Mouse (Mus musculus): ENCODE data around the gene Osgep. TPM values are rescaled to one million over a fixed set of nuclear protein-coding genes. Genes with fewer than 3 reads are reported as not detected.
"Not testable (repeated sequence)": the region's sequence is repeated elsewhere in the genome, so short reads cannot be mapped to it uniquely, and the experiment has no call there.

Osgep gene
- polyA plus RNA-seq, 1 experiment from 2014 or later = 54.3 TPM

GRCm38 (mm10) chr14:50875175-50875574 is 49.5 kb downstream of the Osgep start:
- DNase-seq (ENCODE audit: low read depth, low spot score) = no peak
- CTCF ChIA-PET = interaction anchor here (2.4 kb wide), 1 partner anchor 10 kb away, joined by 9 read pairs; no protein-coding TSS in a partner anchor
- in situ Hi-C loops (cut with MboI; ENCODE audit: low pct_unique_long_range_greater_than_20kb) = no loop called here
- ATAC-seq = no peak
- POLR2A ChIA-PET = no interaction called here
- TF ChIP-seq CTCF (IDR thresholded peaks at IDR 0.05) = no peak
- H3K27me3 ChIP-seq = no peaks in the 10 kb centered on the region

GRCm38 (mm10) chr14:50871284-50871683 is 53.4 kb downstream of the Osgep start:
- CTCF ChIA-PET = no interaction called here
- H3K27me3 ChIP-seq = no peaks in the 10 kb centered on the region
- TF ChIP-seq CTCF (IDR thresholded peaks at IDR 0.05) = peak; percentile 8
- POLR2A ChIA-PET = no interaction called here
- in situ Hi-C loops (cut with MboI; ENCODE audit: low pct_unique_long_range_greater_than_20kb) = no loop called here
- ATAC-seq = no peak
- DNase-seq (ENCODE audit: low read depth, low spot score) = no peak

- in situ Hi-C loops (cut with MboI; ENCODE audit: low pct_unique_long_range_greater_than_20kb) = no loop called here
- ATAC-seq = peak; percentile 13
- CTCF ChIA-PET = no interaction called here
Measured at GRCm38 (mm10) chr14:50870805-50871143, 53.9 kb downstream of the Osgep start.

GRCm38 (mm10) chr14:50869889-50870804 is 54.5 kb downstream of the Osgep start, which contains the start of gene Tep1:
Gene Tep1 (minus strand): TSS chr14:50870560.
- no peak for TF ChIP-seq CTCF (IDR thresholded peaks at IDR 0.05)
- H3K27me3 ChIP-seq = no peaks in the 10 kb centered on the region
- CTCF ChIA-PET = no interaction called here
- POLR2A ChIA-PET = interaction anchor here (0.7 kb wide), 2 partner anchors 26 to 44 kb away, joined by 3 read pairs; no protein-coding TSS in a partner anchor
- peak; percentile 86 for ATAC-seq
- in situ Hi-C loops (cut with MboI; ENCODE audit: low pct_unique_long_range_greater_than_20kb) = no loop called here
- peak; percentile 30 for DNase-seq (ENCODE audit: low read depth, low spot score)

More at GRCm38 (mm10) chr14:50870805-50871143, 53.9 kb downstream of the Osgep start:
- no peak for DNase-seq (ENCODE audit: low read depth, low spot score)
- H3K27me3 ChIP-seq = no peaks in the 10 kb centered on the region
- POLR2A ChIA-PET = interaction anchor here (0.7 kb wide), 1 partner anchor 25 kb away, joined by 3 read pairs; no protein-coding TSS in a partner anchor
- TF ChIP-seq CTCF (IDR thresholded peaks at IDR 0.05) = no peak

- POLR2A ChIA-PET = no interaction called here
- no peaks in the 10 kb centered on the region for H3K27me3 ChIP-seq
- no peak for DNase-seq (ENCODE audit: low read depth, low spot score)
- no peak for ATAC-seq
- CTCF ChIA-PET = no interaction called here
- in situ Hi-C loops (cut with MboI; ENCODE audit: low pct_unique_long_range_greater_than_20kb) = no loop called here
- TF ChIP-seq CTCF (IDR thresholded peaks at IDR 0.05) = no peak
Measured at GRCm38 (mm10) chr14:50868656-50869055, 56.0 kb downstream of the Osgep start.

GRCm38 (mm10) chr14:50868211-50868610 is 56.5 kb downstream of the Osgep start:
- POLR2A ChIA-PET = no interaction called here
- ATAC-seq = no peak

GRCm38 (mm10) chr14:50866966-50867365 is 57.7 kb downstream of the Osgep start:
- in situ Hi-C loops (cut with MboI; ENCODE audit: low pct_unique_long_range_greater_than_20kb) = no loop called here
- no peak for ATAC-seq
- ChIA-PET CTCF (no interaction called here), POLR2A (no interaction called here)
- no peaks in the 10 kb centered on the region for H3K27me3 ChIP-seq
- DNase-seq (ENCODE audit: low read depth, low spot score) = no peak
- no peak for TF ChIP-seq CTCF (IDR thresholded peaks at IDR 0.05)

More at GRCm38 (mm10) chr14:50868211-50868610, 56.5 kb downstream of the Osgep start:
- no peak for TF ChIP-seq CTCF (IDR thresholded peaks at IDR 0.05)
- in situ Hi-C loops (cut with MboI; ENCODE audit: low pct_unique_long_range_greater_than_20kb) = no loop called here
- CTCF ChIA-PET = no interaction called here
- DNase-seq (ENCODE audit: low read depth, low spot score) = no peak
- no peaks in the 10 kb centered on the region for H3K27me3 ChIP-seq

- DNase-seq (ENCODE audit: low read depth, low spot score); CTCF ChIA-PET; H3K27me3 ChIP-seq; ATAC-seq; in situ Hi-C loops (cut with MboI; ENCODE audit: low pct_unique_long_range_greater_than_20kb): not testable (repeated sequence)
- POLR2A ChIA-PET = interaction anchor here (0.6 kb wide), 1 partner anchor 24 kb away, joined by 5 read pairs; no protein-coding TSS in a partner anchor
Measured at GRCm38 (mm10) chr14:50865005-50865404, 59.7 kb downstream of the Osgep start.

- DNase-seq (ENCODE audit: low read depth, low spot score) (no peak), ATAC-seq (no peak)
- TF ChIP-seq CTCF (IDR thresholded peaks at IDR 0.05) = no peak
- H3K27me3 ChIP-seq = no peaks in the 10 kb centered on the region
- in situ Hi-C loops (cut with MboI; ENCODE audit: low pct_unique_long_range_greater_than_20kb) = no loop called here
- CTCF ChIA-PET = no interaction called here
- POLR2A ChIA-PET = no interaction called here
Measured at GRCm38 (mm10) chr14:50862641-50863040, 62.1 kb downstream of the Osgep start.

Other genes starting within 250 kb of the Osgep start
- gene Olfr747, start 231.7 kb downstream of the Osgep start, polyA plus RNA-seq (2021) = not detected
- gene Olfr748, start 217.5 kb downstream of the Osgep start, polyA plus RNA-seq (2021) = not detected
- not detected for gene Olfr749, start 179.8 kb downstream of the Osgep start, polyA plus RNA-seq (2021)
- 62.0 TPM for gene Ttc5, start 139.4 kb downstream of the Osgep start, polyA plus RNA-seq (2021)
- gene Ccnb1ip1, start 117.2 kb downstream of the Osgep start, polyA plus RNA-seq (2021) = 0.04 TPM
- 28.0 TPM for gene Parp2, start 117.1 kb downstream of the Osgep start, polyA plus RNA-seq (2021)
- 19.6 TPM for gene Tep1, start 54.3 kb downstream of the Osgep start, polyA plus RNA-seq (2021)
- 0.44 TPM for gene Klhl33, start 27.4 kb downstream of the Osgep start, polyA plus RNA-seq (2021)
- gene Apex1, start 75 bp upstream of the Osgep start, polyA plus RNA-seq (2021) = 115 TPM
- gene Pip4p1, start 6.0 kb upstream of the Osgep start, polyA plus RNA-seq (2021) = 71.0 TPM
- gene Pnp, start 6.2 kb upstream of the Osgep start, polyA plus RNA-seq (2021) = 53.3 TPM
- 31.5 TPM for gene Gm49342, start 19.6 kb upstream of the Osgep start, polyA plus RNA-seq (2021)
- gene Pnp2, start 31.1 kb upstream of the Osgep start, polyA plus RNA-seq (2021) = 2.9 TPM
- not detected for gene Rnase10, start 82.9 kb upstream of the Osgep start, polyA plus RNA-seq (2021)
- not detected for gene Rnase9, start 117.0 kb upstream of the Osgep start, polyA plus RNA-seq (2021)
- gene Rnase11, start 125.3 kb upstream of the Osgep start, polyA plus RNA-seq (2021) = not detected
- not detected for gene Rnase12, start 132.8 kb upstream of the Osgep start, polyA plus RNA-seq (2021)
- gene Olfr750, start 149.5 kb upstream of the Osgep start, polyA plus RNA-seq (2021) = not detected
- 45.7 TPM for gene Rnase4, start 166.2 kb upstream of the Osgep start, polyA plus RNA-seq (2021)
- gene Ang, start 166.3 kb upstream of the Osgep start, polyA plus RNA-seq (2021) = 1.3 TPM
- not detected for gene Eddm3b, start 189.5 kb upstream of the Osgep start, polyA plus RNA-seq (2021)
- not detected for gene Rnase6, start 199.0 kb upstream of the Osgep start, polyA plus RNA-seq (2021)
- gene Rnase1, start 221.9 kb upstream of the Osgep start, polyA plus RNA-seq (2021) = not detected
- gene Rnase2b, start 237.4 kb upstream of the Osgep start, polyA plus RNA-seq (2021) = not detected